Mouse (Mus musculus): ENCODE measurements around the gene Mbd6. TPM values are rescaled to one million over a fixed set of nuclear protein-coding genes. Genes with fewer than 3 reads are reported as not detected.

Mbd6 gene
- 19.1 and 19.4 TPM in 2 replicates for polyA plus RNA-seq (2014; fragmentation: Nextera tagmentation; extraction: Ambion mirVana)

DNA sequence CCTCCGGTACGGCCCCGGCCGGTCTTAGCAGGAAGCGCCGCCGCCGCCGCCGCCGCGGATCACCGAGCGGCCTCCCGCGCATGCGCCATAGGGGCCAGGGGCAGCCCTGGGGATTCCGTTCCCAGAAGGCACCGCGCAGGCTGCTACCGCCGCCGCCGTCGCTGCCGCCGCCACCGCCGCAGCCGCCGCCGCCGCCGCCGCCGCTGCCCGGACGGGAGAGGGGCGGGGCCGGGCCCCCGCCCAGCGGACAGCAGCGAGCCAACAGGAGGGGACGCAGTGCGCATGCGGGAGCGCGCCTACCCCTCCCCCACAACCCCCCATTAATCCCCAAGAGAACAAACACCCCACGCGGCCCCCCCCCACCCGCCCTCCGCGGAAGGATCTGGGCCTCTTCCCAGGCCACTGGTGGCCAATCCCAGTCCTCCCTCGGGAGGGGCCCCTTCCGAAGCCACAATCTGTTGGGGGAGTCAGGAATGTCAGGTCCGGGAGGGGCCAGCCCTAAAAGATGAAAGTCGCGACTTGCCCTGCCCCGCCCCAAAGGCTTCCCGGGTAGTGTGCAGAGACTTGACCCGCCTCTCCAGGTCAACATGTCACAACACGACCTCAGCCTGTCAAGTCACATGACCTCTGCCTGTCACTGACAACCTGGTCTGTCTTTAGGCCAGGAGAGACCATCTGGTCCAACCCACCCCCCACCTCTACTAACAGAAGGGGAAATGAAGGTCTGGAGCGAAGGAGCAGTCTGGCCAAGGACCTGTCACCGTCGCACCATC is at the start of gene Mbd6:
Mbd6 (minus strand) TSS at position 219 of the 773 bp plus-strand sequence.
- peaks cover 30% of the 10 kb centered on the region; the same call in 1 of the 2 replicates for H3K4me1 ChIP-seq (ENCODE audit: insufficient read depth)
- peaks cover 43% of the 10 kb centered on the region for H3K36me3 ChIP-seq (ENCODE audit: insufficient read depth)
- WGBS, result 1% methylated on average over 40 of the region's 65 CpGs
- ATAC-seq (ENCODE audit: insufficient read depth), result peak; percentile 18
- peak; percentile 91 for DNase-seq
- peak within 1 kb of the TSS; percentile 65 for H3K4me3 ChIP-seq (ENCODE audit: low read depth, low read length)
- H3K4me2 ChIP-seq, result peak within 1 kb of the TSS; percentile 83
- peak within 1 kb of the TSS; percentile 71 for H3K9ac ChIP-seq
- no peak for TF ChIP-seq CTCF (IDR thresholded peaks at IDR 0.05; ENCODE audit: low read depth)
- no peaks in the 10 kb centered on the region for H3K9me3 ChIP-seq (ENCODE audit: low read depth, low read length)
- peak within 1 kb of the TSS; percentile 99 for H3K27ac ChIP-seq (ENCODE audit: low read depth)
- H3K27me3 ChIP-seq (ENCODE audit: insufficient read depth, low read length), result no peaks in the 10 kb centered on the region; the same call in 1 of the 2 replicates

DNA sequence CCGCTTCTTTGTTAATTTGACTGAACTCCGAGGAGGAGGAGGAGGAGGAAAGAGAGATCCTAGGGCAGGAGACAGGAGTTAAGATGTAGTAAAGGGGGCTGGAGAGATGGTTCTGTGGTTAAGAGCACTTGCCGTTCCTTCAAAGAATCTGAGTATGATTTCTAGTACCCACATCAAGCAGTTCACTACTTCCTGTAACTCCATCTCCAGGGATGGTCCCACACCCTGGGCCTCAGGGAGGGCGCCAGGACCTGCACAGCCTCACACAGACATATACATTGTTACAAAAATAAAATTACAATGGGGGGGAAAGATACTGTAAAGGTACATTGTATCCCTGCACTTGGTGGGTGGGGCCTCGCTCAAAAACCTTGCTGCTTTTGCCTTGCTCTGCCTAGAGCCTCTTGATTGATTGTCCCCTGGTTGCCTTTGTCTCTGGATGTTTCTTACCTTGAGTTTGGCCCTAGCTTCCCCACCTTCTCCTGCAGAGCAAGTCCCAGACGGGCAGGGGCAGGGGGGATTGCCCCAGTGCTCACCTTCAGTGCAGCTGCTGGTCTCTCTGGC is 48.8 kb upstream of the Mbd6 start:
- no peak for DNase-seq
- H3K4me1 ChIP-seq (ENCODE audit: insufficient read depth), result no peaks in the 10 kb centered on the region
- peaks cover 15% of the 10 kb centered on the region; the same call in 1 of the 2 replicates for H3K27me3 ChIP-seq (ENCODE audit: insufficient read depth, low read length)
- H3K9ac ChIP-seq, result no peak overlapping the region
- no peak for ATAC-seq (ENCODE audit: insufficient read depth)
- TF ChIP-seq CTCF (IDR thresholded peaks at IDR 0.05; ENCODE audit: low read depth), result no peak
- peaks cover 41% of the 10 kb centered on the region for H3K36me3 ChIP-seq (ENCODE audit: insufficient read depth)
- no peak overlapping the region for H3K4me3 ChIP-seq (ENCODE audit: low read depth, low read length)
- H3K27ac ChIP-seq (ENCODE audit: low read depth), result no peak overlapping the region
- WGBS, result 84% methylated on average over 6 of the region's 6 CpGs
- no peak overlapping the region for H3K4me2 ChIP-seq
- H3K9me3 ChIP-seq (ENCODE audit: low read depth, low read length), result no peaks in the 10 kb centered on the region

DNA sequence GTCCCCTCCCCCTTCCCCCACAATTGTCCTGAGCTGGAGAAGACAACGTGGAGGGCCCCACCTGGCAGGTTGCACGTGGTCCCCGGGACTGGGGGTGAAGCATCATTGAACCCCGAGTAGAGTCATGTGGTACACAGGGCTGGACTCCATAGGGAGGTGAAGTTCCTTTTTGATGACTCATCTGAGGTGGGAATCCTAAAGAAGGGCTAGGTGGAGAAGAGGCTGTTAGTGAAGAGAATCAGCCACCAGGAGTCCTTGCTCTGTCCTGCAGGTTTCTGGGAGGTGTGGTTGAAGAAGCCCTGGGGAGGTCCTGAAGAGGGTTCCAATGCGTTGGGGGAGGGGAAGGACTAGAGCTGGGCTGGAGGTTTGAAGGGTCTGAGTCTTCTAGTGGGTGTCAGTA is 48.1 kb upstream of the Mbd6 start:
- ATAC-seq (ENCODE audit: insufficient read depth), result no peak
- Histone ChIP-seq H3K27me3 (ENCODE audit: insufficient read depth, low read length) (peaks cover 15% of the 10 kb centered on the region; the same call in 1 of the 2 replicates), H3K4me2 (no peak overlapping the region)

DNA sequence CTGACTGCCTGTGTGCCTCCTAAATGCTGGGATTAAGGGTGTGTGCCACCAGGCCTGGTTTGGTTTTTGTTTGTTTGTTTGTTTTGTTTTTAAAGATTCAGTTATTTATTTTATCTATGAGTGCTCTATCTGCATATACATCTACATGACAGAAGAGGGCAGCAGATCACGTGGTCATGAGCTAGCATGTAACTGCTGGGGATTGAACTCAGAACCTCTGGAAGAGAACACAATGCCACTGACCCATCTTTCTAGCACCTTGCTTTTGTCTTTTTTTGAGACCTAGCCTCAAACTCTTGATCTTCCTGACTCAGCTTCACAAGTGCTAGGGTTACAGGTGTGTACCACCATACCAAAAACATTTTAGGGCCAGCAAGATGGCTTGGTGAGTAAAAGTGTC is 46.5 kb upstream of the Mbd6 start:
- WGBS, result 55% methylated on average over 1 of the region's 1 CpGs
- peaks cover 2% of the 10 kb centered on the region; the same call in 1 of the 2 replicates for H3K27me3 ChIP-seq (ENCODE audit: insufficient read depth, low read length)
- ATAC-seq (ENCODE audit: insufficient read depth), result no peak
- H3K27ac ChIP-seq (ENCODE audit: low read depth), result no peak overlapping the region
- no peak overlapping the region for H3K4me2 ChIP-seq
- no peak overlapping the region for H3K9ac ChIP-seq
- no peak for TF ChIP-seq CTCF (IDR thresholded peaks at IDR 0.05; ENCODE audit: low read depth)
- no peak overlapping the region for H3K4me3 ChIP-seq (ENCODE audit: low read depth, low read length)
- H3K9me3 ChIP-seq (ENCODE audit: low read depth, low read length), result no peaks in the 10 kb centered on the region
- no peak for DNase-seq
- H3K4me1 ChIP-seq (ENCODE audit: insufficient read depth), result no peaks in the 10 kb centered on the region
- peaks cover 63% of the 10 kb centered on the region for H3K36me3 ChIP-seq (ENCODE audit: insufficient read depth)

More for the DNA sequence above, 48.1 kb upstream of the Mbd6 start:
- no peak for DNase-seq
- peaks cover 47% of the 10 kb centered on the region for H3K36me3 ChIP-seq (ENCODE audit: insufficient read depth)
- H3K27ac ChIP-seq (ENCODE audit: low read depth), result no peak overlapping the region
- 55% methylated on average over 5 of the region's 5 CpGs for WGBS
- no peaks in the 10 kb centered on the region for H3K9me3 ChIP-seq (ENCODE audit: low read depth, low read length)
- H3K4me1 ChIP-seq (ENCODE audit: insufficient read depth), result no peaks in the 10 kb centered on the region
- H3K4me3 ChIP-seq (ENCODE audit: low read depth, low read length), result no peak overlapping the region
- H3K9ac ChIP-seq, result no peak overlapping the region
- no peak for TF ChIP-seq CTCF (IDR thresholded peaks at IDR 0.05; ENCODE audit: low read depth)

DNA sequence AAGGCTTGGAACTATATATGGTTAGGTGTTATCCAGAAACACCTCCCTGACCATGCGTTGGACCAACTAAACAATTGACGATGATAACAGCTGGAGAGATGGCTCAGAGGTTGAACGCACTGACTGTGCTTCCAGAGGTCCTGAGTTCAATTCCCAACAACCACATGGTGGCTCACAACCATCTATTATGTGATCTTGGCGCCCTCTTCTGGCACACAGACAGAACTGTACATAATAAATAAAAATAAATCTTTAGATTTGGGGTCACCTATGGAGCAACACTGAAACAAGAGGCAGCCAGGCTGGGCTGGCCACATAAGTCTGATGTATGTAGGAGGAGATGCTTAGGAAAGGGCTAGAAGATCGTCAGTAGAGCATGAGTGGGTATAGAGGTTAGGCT is 44.3 kb upstream of the Mbd6 start:
- Histone ChIP-seq H3K4me2 (no peak overlapping the region), H3K4me3 (ENCODE audit: low read depth, low read length) (no peak overlapping the region), H3K27me3 (ENCODE audit: insufficient read depth, low read length) (peaks cover 11% of the 10 kb centered on the region), H3K9me3 (ENCODE audit: low read depth, low read length) (no peaks in the 10 kb centered on the region), H3K36me3 (ENCODE audit: insufficient read depth) (peaks cover 69% of the 10 kb centered on the region), H3K9ac (no peak overlapping the region), H3K27ac (ENCODE audit: low read depth) (no peak overlapping the region), H3K4me1 (ENCODE audit: insufficient read depth) (no peaks in the 10 kb centered on the region)
- WGBS, result 66% methylated on average over 5 of the region's 5 CpGs
- DNase-seq, result peak; percentile 45
- peak; percentile 45 for TF ChIP-seq CTCF (IDR thresholded peaks at IDR 0.05; ENCODE audit: low read depth)
- ATAC-seq (ENCODE audit: insufficient read depth), result no peak

DNA sequence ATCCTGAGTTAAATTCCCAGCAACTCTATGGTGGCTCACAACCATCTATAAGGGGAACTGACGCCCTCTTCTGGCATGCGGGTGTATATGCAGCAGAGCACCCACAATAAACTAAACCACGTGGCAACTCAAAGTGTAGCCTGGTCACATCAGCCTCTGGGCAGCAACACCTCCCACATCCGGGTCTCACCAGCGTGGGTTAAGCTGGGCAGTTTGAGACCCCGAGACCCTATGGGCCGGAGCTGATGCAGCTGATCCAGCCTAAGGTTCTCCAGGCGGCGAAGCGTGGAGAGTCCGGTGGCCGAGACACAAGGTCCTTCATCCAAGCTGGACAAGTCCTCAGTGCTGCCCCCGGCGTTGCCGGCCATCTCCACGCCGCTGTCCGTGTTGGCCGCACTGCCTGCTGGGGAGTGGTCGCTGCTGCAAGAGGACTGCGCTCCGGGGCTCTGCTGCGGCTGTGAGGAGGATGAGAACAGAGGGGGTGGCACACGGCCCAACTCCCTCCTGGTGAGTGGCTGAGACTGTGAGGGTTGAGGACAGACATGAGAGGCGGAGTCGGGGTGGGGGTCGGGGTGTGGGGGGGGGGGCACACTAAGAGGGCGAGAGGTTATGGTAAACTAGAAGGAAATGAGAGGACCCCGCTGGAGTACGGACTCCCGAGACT is 43.5 kb upstream of the Mbd6 start:
- DNase-seq (peak; percentile 36), ATAC-seq (ENCODE audit: insufficient read depth) (no peak)
- Histone ChIP-seq H3K9ac (no peak overlapping the region), H3K27me3 (ENCODE audit: insufficient read depth, low read length) (peaks cover 19% of the 10 kb centered on the region), H3K4me3 (ENCODE audit: low read depth, low read length) (no peak overlapping the region), H3K9me3 (ENCODE audit: low read depth, low read length) (0 out of 2 replicates have a peak, but pooled peaks cover 2% of the 10 kb centered on the region), H3K4me2 (0 out of 2 replicates have a peak overlapping the region, but pooled peaks have one; percentile 20), H3K27ac (ENCODE audit: low read depth) (no peak overlapping the region), H3K4me1 (ENCODE audit: insufficient read depth) (no peaks in the 10 kb centered on the region), H3K36me3 (ENCODE audit: insufficient read depth) (peaks cover 61% of the 10 kb centered on the region)
- peak; percentile 43 for TF ChIP-seq CTCF (IDR thresholded peaks at IDR 0.05; ENCODE audit: low read depth)
- 47% methylated on average over 31 of the region's 31 CpGs for WGBS

DNA sequence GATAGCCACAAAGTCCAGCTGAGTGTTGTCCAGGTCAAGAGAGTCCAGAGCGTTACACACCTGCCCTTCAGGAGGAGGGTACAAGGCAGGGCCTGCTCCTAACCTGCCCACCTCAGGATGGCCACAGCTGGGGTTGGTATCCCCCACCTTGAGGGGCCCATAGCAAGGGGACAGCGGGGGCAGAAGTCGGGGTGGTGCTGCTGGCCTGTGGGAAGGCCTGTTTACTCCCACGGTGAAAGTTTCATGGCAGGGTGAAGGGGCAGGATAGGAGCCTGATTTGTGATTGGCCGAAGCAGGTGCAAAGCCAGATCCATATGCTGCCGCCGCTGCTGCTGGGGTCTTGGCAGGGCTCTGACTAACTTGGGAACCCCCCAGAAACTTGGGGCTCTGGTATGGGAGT is 41.4 kb upstream of the Mbd6 start:
- Histone ChIP-seq H3K36me3 (ENCODE audit: insufficient read depth) (peaks cover 47% of the 10 kb centered on the region), H3K4me1 (ENCODE audit: insufficient read depth) (peaks cover 5% of the 10 kb centered on the region; the same call in 1 of the 2 replicates), H3K27me3 (ENCODE audit: insufficient read depth, low read length) (peaks cover 40% of the 10 kb centered on the region), H3K9ac (no peak overlapping the region), H3K4me3 (ENCODE audit: low read depth, low read length) (no peak overlapping the region), H3K4me2 (no peak overlapping the region), H3K9me3 (ENCODE audit: low read depth, low read length) (0 out of 2 replicates have a peak, but pooled peaks cover 5% of the 10 kb centered on the region), H3K27ac (ENCODE audit: low read depth) (no peak overlapping the region)
- ATAC-seq (ENCODE audit: insufficient read depth) (no peak), DNase-seq (no peak)
- TF ChIP-seq CTCF (IDR thresholded peaks at IDR 0.05; ENCODE audit: low read depth), result no peak
- WGBS, result 72% methylated on average over 7 of the region's 7 CpGs
